Mouse (Mus musculus) kidney, postnatal 14 days (tissue): ENCODE measurements around the gene Tab1.
A peak's percentile ranks its signal among the peaks of the same experiment; 100 is the strongest.

Source experiments
- DNase-seq: peaks from one replicate; pipeline ENCODE4 v3.0.0; 2022; ENCODE audit warnings: mixed read lengths

Gene Tab1

GRCm38 (mm10) chr15:80132993-80133586 lies at the start of gene Tab1:
TSS of gene Tab1 (plus strand) at chr15:80133127.
- DNase-seq: peak; percentile 94

DNA sequence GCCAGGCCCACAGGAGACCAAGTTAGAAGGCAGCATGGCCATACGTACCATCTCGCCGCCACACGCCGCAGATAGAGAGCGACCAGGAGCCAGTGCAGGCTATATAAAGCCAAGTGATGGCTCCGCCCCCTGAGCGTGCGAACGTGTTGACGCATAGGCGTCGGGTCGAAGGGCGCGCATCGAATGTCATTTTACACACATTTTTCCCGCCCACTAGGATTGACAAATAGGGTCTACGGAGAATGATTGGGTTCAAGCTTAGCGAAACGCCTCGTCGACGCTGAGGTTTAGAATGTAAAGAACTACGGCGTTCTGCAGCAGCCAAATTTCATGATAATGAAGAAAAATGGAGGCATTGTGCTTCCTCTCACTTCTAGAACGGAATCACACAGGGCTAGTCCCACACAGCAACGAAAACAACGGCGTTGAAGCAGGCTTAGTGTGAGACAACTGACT lies 49.6 kb upstream of the Tab1 start:
- peak; percentile 99 for DNase-seq

- no peak for DNase-seq
Measured at GRCm38 (mm10) chr15:80083740-80084139, 49.2 kb upstream of the Tab1 start.

DNA sequence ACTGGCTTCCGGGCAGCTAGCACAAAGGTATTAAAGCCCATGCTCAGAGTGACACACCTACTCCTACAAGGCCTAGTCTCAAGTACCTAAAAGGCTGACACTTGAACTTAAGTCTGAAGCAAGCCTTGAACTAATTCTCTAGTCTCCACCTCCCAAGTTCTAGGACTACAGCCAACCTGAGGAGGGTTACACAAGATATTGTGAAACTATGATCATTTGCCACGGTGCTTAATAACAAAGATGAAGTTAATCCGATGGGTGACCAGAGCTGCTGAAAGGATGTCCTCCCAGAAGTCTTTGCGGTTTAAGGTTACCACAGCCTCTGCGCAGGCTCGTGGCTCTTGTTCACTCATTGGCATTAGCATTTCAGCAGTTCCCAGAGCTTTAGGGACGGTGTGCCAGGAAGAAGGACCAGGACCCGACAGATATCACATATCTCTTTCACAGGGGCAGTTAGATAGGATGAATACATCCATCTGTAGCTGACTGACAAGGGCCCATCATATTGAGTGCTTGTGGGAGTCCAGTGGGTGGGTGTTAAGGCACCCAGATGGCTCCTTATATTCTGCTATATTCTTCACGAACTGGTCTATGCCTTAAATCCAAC lies 45.4 kb upstream of the Tab1 start:
- DNase-seq: no peak

- peak; percentile 95 for DNase-seq
Measured at GRCm38 (mm10) chr15:80088637-80089036, 44.3 kb upstream of the Tab1 start.

- no peak for DNase-seq
Measured at GRCm38 (mm10) chr15:80090155-80090554, 42.8 kb upstream of the Tab1 start.

GRCm38 (mm10) chr15:80090741-80091120 lies 42.2 kb upstream of the Tab1 start:
- no peak for DNase-seq

DNA sequence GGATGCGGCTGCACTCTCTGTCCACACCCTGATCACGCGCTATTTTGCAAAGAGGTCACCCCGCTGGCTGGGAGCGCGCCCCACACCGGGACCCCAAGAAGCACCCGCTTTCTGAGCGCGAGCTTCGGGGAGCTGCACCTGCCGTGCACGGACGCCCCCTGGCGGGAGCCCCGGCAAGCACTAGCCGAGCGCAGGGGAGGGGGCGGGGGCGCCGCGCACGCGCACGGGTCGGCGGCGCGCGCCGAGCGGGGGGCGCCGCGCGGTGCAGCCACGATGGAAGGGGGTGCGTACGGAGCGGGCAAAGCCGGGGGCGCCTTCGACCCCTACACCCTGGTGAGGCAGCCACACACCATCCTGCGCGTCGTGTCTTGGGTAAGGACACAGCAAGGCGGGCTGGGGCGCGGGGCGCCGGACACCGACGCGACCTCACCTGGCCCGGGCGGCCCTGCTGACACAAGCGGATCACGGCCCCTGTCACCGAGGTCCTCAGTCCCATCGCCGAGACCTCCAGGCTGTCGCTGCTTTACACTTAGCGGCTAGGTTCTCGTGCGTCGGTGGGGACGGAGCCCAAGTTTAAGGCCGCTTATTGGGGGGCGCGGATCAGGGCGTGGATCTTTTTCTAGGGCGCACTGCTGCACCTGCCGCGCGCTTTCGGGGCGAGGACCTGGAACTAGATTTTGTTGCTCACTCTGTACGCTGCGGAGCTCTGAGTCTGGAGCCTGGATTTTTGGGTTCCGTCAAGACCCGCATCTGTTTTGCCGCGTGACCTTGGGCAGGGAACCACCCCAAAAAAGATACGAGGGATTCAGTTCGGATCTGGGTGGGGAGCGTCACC lies 41.6 kb upstream of the Tab1 start, which contains the start of the genes Syngr1 and Rpl3:
Syngr1 (plus strand) TSS at position 214 of the 835 bp plus-strand sequence.
Rpl3 (minus strand) TSS at position 748 of the 835 bp plus-strand sequence.
- peak; percentile 83 for DNase-seq

- no peak for DNase-seq
Measured at GRCm38 (mm10) chr15:80092041-80092441, 40.9 kb upstream of the Tab1 start.

DNA sequence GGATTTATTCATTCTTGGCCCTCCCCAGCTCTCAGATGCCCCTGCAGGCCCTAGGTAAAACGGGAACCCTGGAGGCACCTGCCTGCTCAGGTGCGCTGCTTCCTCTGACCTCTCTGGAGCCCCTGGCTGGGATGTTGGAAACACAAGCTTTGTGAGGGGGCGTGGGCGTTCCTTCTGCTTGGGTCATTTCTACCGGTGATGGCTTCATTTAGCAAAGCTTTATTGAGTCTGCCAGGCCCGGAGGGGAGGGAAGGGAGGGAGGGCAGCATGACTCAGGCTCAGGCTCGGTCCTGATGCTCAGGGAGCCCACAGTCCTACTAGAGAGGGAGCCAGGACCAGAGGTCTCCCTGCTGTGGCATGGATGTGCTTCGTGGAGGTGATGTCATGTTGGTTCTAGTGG lies 40.3 kb upstream of the Tab1 start:
- DNase-seq: no peak

DNA sequence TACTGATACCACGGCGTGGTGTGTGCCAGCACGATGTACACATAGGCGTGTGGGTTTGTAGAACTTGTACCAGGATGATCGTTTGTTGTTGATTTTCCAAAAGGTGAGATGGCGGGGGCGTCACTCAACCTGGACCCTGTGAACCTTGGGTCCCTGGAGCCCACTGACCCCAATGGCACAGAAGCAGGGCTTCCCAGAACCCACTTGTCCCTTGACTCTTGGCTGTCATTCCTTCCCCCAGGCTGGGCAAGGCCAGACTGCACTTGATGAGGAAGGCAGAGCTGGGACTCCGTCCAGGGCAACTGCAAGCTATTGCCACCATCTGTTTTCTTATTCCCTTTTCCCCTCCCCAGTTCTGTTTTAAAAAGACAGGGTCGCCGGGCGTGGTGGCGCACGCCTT lies 38.7 kb upstream of the Tab1 start:
- DNase-seq: no peak

- DNase-seq: no peak
Measured at GRCm38 (mm10) chr15:80095596-80095995, 37.3 kb upstream of the Tab1 start.

DNA sequence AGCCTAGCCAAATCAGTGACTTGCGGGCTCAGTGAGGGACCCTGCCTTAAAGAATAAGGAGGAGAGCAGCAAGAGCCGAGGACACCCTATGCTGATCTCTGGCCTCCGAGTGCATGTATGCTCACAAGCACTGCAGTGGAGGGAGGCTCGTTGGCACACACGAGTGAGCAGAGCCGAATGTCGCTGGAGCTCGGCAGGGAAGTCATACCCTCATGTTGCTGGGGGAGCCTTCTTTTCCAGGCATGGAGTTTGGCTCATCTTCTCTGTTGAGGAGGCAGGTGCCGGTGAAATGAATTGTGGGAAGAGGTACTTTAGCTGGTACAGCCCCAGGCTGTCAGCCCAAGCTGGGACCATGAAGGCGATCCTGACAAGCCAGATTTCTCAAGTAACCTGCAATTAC lies 36.5 kb upstream of the Tab1 start:
- no peak for DNase-seq

DNA sequence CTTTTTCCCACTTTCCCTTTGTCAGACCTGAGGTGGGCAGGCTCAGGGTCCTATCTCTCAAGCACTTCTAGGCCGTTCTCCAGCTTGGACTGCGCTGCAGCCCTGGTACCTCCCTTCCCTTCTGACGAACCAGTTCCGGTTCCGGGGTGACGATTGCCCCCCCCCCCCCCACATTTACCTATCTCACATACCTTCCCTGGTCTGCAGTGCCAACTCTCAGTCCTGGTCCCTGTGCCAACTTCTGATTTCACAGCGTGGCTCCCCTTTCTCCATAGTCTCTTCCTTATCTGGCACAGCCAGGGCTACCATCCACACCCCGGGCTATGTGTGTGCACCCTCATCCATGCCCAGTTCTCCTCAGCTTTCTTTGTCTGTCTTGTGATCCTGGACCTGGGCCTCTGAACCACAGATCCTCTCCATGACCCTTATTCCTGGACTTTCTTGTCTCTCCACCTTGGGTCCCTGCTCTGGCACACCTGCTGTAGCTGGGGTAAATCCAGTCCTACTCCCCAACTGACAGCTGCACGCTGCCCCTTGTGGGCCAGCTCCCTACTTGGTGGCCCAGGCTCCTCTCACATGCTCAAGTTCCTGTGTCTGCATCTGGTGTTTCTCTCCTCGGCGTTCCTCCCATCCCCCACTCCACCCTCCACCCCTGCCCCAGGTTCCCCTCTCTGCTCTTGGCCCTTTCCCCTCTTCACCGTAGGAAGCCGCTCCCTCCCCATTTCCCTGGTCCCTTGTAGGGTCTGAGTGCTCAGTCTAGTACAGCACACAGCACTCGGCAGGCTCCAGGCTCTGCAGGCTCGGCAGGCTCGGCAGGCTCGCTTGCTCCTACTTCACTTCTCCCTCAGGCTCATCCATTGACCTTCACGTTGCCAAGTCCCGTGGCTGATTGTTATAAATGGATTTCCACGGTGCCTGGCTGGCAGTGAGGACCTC lies 35.7 kb upstream of the Tab1 start:
- no peak for DNase-seq

DNA sequence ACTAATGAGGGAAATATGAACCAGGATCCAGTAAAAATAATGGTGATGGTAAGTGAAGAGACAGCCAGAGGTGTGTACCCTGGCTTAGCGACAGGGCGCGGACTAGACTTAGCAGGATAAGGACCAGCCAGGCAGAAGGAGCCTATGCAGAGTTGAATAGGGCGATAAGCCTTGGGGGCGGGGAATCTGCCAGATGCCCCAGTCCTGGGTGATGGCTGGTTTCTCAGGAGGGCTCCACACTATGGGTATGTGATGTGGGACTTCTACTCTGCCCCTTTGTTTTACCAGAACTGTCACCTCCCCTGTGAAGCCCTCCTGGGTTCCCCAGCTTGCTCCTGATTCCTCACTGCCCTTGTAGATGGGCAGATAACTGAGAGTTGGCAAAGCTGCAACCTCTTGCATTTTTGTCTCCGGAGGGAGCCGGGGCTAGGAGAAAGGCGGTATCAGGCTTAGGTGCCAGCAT lies 34.9 kb upstream of the Tab1 start:
- no peak for DNase-seq

DNA sequence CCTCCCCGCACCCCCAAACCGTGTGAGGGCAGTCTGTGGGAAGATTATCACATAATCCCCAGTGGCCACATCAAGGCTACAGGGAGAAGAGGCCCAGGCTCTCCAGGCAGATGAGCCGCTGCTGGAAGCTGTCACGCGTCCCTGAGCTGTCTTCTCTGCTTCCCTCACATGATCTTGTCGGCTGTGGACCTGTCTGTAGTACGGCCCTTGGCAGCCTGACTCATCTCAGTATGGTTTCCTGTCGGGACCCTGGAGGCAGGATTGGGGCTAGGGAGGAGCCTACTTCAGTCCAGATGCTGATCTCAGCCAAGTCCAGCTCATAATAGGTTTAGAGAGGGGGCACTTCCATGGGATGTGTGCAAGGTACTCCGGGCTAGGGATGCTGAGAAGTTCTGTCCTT lies 34.1 kb upstream of the Tab1 start:
- no peak for DNase-seq

GRCm38 (mm10) chr15:80099477-80099876 lies 33.5 kb upstream of the Tab1 start:
- DNase-seq: no peak

GRCm38 (mm10) chr15:80100196-80100595 lies 32.7 kb upstream of the Tab1 start:
- no peak for DNase-seq

DNA sequence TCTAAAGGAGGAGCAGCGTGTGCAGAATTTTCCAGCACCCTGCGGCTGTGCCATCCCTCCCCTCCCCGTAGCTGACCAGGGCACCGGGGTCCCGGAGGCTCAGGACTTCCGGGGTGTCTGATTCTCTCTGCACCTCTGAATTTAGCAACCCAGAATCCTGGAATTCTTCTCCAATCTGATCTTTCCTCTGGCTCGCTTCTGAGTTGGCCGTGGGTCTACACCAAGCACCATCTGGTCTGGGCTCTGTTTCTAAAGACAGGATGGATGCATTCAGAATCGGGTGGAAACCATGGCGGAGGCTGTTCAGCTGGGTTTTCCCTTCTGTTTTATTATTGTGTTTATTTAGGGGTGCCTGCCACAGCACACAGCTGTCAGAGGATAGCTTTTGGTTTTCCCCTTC lies 32.1 kb upstream of the Tab1 start:
- no peak for DNase-seq

DNA sequence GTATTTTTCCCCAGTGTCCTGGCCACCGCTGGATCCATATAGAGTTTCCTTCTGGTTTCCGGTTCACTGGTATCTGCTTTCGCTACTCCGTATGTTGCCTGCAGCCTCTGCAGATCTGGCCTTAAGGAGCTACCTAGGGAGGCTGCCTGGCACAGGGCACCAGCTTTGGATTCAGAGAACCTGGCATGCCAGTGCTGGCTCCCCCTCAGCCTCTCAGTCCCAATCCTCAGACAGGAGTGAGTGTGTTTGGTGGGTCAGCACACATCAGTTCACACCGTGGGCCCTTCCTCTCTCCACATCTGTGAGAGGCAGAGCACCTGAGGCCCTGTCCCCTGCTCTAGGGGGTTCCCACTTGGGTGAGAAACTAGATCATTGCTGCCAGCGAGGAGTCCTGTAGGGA lies 31.4 kb upstream of the Tab1 start:
- no peak for DNase-seq

- no peak for DNase-seq
Measured at GRCm38 (mm10) chr15:80102495-80102894, 30.4 kb upstream of the Tab1 start.
